Mouse (Mus musculus): ENCODE results near the gene Rln3.

DNA sequence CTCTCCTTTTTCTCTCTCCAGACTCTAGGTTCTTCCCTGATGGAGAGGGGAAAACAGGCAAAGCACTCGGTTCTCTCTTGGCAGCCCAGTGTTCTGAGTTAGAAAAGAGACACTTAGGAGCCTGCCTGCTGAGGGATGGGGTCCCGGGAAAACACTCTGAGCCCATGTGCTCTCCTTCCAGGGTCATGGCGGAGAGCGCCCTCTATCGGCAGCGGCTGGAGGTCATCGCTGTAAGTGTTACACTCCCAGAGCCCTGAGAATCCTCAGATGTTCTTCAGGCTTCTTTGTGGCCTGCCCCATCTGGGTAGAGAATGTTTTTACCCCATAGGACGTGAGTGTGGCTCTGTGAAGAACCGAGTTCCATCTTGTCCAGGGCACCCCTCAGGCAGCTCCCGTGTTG lies 20.6 kb downstream of the Rln3 start:
- TF ChIP-seq CTCF (IDR thresholded peaks at IDR 0.05; ENCODE audit: borderline replicate concordance, extremely low read depth, insufficient read depth, insufficient read length) (peak; percentile 78), POLR2A (IDR thresholded peaks at IDR 0.05; ENCODE audit: borderline replicate concordance, extremely low read depth, insufficient read depth, insufficient read length, poor library complexity, severe bottlenecking) (no peak)
